Mouse (Mus musculus) olfactory bulb, adult 2 months (tissue): ENCODE results near the gene Prkn.

ENCODE experiments used
- CTCF ChIP-seq: fragments of 200-500 bp; IDR thresholded peaks from 2 replicates; pipeline ENCODE4 v1.5.1; 2012; ENCODE audit warnings: low read depth, mild to moderate bottlenecking, low read length, moderate library complexity; ENCODE audit not compliant: insufficient read depth
- POLR2A ChIP-seq: fragments of 200-500 bp; IDR thresholded peaks from 2 replicates; pipeline ENCODE4 v1.6.1; 2012; ENCODE audit warnings: mild to moderate bottlenecking, low read depth, low read length, moderate library complexity; ENCODE audit not compliant: insufficient read depth

DNA sequence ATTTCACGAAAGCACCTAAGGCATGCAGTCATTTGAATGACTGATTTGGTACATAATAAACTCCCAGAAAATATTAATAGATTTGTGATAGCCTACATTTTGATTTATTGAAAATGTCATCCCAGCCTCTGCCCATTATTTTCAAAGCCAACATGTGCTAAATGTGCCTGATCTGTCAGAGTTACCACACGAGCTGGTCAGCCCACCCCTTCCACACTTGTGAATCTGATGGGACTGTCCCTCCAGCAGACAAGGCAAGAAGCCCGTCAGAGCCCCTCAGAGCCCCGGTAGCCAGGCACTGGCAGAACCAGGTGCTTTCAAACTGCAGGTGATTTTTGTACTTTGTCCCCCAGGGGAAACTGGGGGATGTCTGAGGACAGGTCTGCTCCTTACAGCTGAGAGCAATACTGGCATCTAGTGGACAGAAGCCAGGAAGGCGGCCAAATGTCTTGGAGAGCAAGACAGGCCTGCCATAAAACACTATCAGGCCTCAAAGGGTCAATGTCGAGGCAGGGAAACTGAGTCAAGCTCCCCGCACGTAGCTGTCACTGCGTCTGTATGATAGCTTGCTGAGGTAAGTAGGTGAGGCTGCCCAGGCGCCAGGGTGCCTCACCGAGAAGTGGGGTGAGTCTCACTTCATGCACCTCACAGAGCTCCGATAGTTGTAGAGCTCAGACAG is 1078.1 kb downstream of the Prkn start:
- no peak for TF ChIP-seq CTCF
- TF ChIP-seq POLR2A: no peak
